Mouse (Mus musculus) lung, adult 2 months (tissue): ENCODE data around the gene Dhx9. TPM values are rescaled to one million over a fixed set of nuclear protein-coding genes. Genes with fewer than 3 reads are reported as not detected.

ENCODE experiments used
- DNase-seq: peaks from one replicate; pipeline ENCODE4 v3.0.0; 2022
- H3K4me1 ChIP-seq: fragments of 200-500 bp; 2 replicates; pipeline ENCODE4 v1.6.1; 2011; ENCODE audit warnings: low read length; ENCODE audit not compliant: control insufficient read depth, insufficient read depth
- H3K4me3 ChIP-seq: fragments of 200-500 bp; replicated peaks from 2 replicates; pipeline ENCODE3; 2011; ENCODE audit warnings: low read depth, mild to moderate bottlenecking, control low read depth, low read length; ENCODE audit errors: extremely low read depth
- CTCF ChIP-seq: fragments of 200-500 bp; IDR thresholded peaks from 2 replicates; pipeline ENCODE4 v1.5.1; 2011; ENCODE audit warnings: mild to moderate bottlenecking, low read length, control low read depth; ENCODE audit not compliant: insufficient read depth
- POLR2A ChIP-seq: fragments of 200-500 bp; IDR thresholded peaks from 2 replicates; pipeline ENCODE4 v1.6.1; 2011; ENCODE audit warnings: low read depth, mild to moderate bottlenecking, control low read depth, low read length, borderline replicate concordance; ENCODE audit errors: extremely low read depth
- WGBS: fragments of 180-500 bp; shearing (Covaris S2); methylation state at CpG from one replicate; pipeline ENCODE4 v1.1.7; 2018; 5-methylcytosine and 5-hydroxymethylcytosine counted together
- polyA plus RNA-seq: library from polyadenylated mRNA; depleted of rRNA; stranded (reverse); fragments of >200 nt; gene quantifications from 2 replicates; pipeline ENCODE4 v1.2.3, GENCODE M21; 2012

Dhx9 gene
- polyA plus RNA-seq, 1 experiment: 16.1 TPM

- TF ChIP-seq CTCF: peak; percentile 75
- TF ChIP-seq POLR2A: no peak
- DNase-seq: peak; percentile 34
- H3K4me3 ChIP-seq: no peak overlapping the region
- no peaks in the 10 kb centered on the region for H3K4me1 ChIP-seq
- 69% methylated on average over 10 of the region's 10 CpGs for WGBS
Measured at GRCm38 (mm10) chr1:153451237-153452154, 36.0 kb downstream of the Dhx9 start.

GRCm38 (mm10) chr1:153446120-153446831 is 41.2 kb downstream of the Dhx9 start:
- TF ChIP-seq CTCF (no peak), POLR2A (no peak)
- Histone ChIP-seq H3K4me3 (no peak overlapping the region), H3K4me1 (no peaks in the 10 kb centered on the region)
- DNase-seq: no peak
- 96% methylated on average over 20 of the region's 20 CpGs for WGBS

- Histone ChIP-seq H3K4me3 (no peak overlapping the region), H3K4me1 (no peaks in the 10 kb centered on the region)
- no peak for DNase-seq
- WGBS: 77% methylated on average over 4 of the region's 4 CpGs
- TF ChIP-seq CTCF: no peak
- TF ChIP-seq POLR2A: no peak
Measured at GRCm38 (mm10) chr1:153443632-153444031, 43.8 kb downstream of the Dhx9 start.

GRCm38 (mm10) chr1:153443019-153443418 is 44.4 kb downstream of the Dhx9 start:
- TF ChIP-seq POLR2A (no peak), CTCF (no peak)

GRCm38 (mm10) chr1:153441656-153442055 is 45.8 kb downstream of the Dhx9 start:
- TF ChIP-seq CTCF (no peak), POLR2A (no peak)
- Histone ChIP-seq H3K4me1 (no peaks in the 10 kb centered on the region), H3K4me3 (no peak overlapping the region)
- WGBS: 85% methylated on average over 3 of the region's 3 CpGs
- no peak for DNase-seq

More at GRCm38 (mm10) chr1:153443019-153443418, 44.4 kb downstream of the Dhx9 start:
- no peak overlapping the region for H3K4me3 ChIP-seq
- no peak for DNase-seq
- no peaks in the 10 kb centered on the region for H3K4me1 ChIP-seq
- 90% methylated on average over 1 of the region's 1 CpGs for WGBS

GRCm38 (mm10) chr1:153440752-153441151 is 46.7 kb downstream of the Dhx9 start:
- Histone ChIP-seq H3K4me3 (no peak overlapping the region), H3K4me1 (no peaks in the 10 kb centered on the region)
- WGBS: 90% methylated on average over 4 of the region's 4 CpGs
- TF ChIP-seq CTCF: no peak
- no peak for TF ChIP-seq POLR2A
- no peak for DNase-seq

GRCm38 (mm10) chr1:153437536-153437935 is 49.9 kb downstream of the Dhx9 start:
- WGBS: 88% methylated on average over 11 of the region's 11 CpGs
- H3K4me1 ChIP-seq: no peaks in the 10 kb centered on the region
- TF ChIP-seq POLR2A: no peak
- no peak for TF ChIP-seq CTCF
- no peak for DNase-seq
- no peak overlapping the region for H3K4me3 ChIP-seq

- no peak for DNase-seq
- 77% methylated on average over 5 of the region's 5 CpGs for WGBS
Measured at GRCm38 (mm10) chr1:153433851-153434589, 53.4 kb downstream of the Dhx9 start.

GRCm38 (mm10) chr1:153432329-153432728 is 55.1 kb downstream of the Dhx9 start:
- DNase-seq: no peak
- 96% methylated on average over 2 of the region's 2 CpGs for WGBS
- TF ChIP-seq POLR2A: no peak
- TF ChIP-seq CTCF: no peak
- Histone ChIP-seq H3K4me1 (no peaks in the 10 kb centered on the region), H3K4me3 (no peak overlapping the region)

More at GRCm38 (mm10) chr1:153433851-153434589, 53.4 kb downstream of the Dhx9 start:
- TF ChIP-seq POLR2A (no peak), CTCF (no peak)
- no peak overlapping the region for H3K4me3 ChIP-seq
- H3K4me1 ChIP-seq: no peaks in the 10 kb centered on the region
